Mouse (Mus musculus): ENCODE measurements around the gene Rab44.

- TF ChIP-seq POLR2A (IDR thresholded peaks at IDR 0.05; ENCODE audit: borderline replicate concordance, insufficient read depth, low read length) (no peak), CTCF (IDR thresholded peaks at IDR 0.05; ENCODE audit: borderline replicate concordance, insufficient read depth, low read depth, low read length) (no peak)
Measured at GRCm38 (mm10) chr17:29069063-29069462, 44.9 kb upstream of the Rab44 start.

Measured in cerebellum, adult 2 months (tissue).